Mouse (Mus musculus) small intestine, adult 2 months (tissue): ENCODE measurements at regions not wholly inside any gene's neighbourhood (a gene's known extent, or its start where the extent isn't known, plus 50 kb on each side); places are given as distances from the start of the nearest gene placed in this dataset.

Source experiments
- H3K27ac ChIP-seq: fragments of 200-500 bp; 2 replicates; pipeline ENCODE4 v1.5.1; 2012; ENCODE audit warnings: low read depth, low read length, control low read depth, inconsistent platforms; ENCODE audit not compliant: insufficient read depth
- H3K27me3 ChIP-seq: fragments of 200-500 bp; 2 replicates; pipeline ENCODE4 v1.6.1; 2012; ENCODE audit warnings: mild to moderate bottlenecking, moderate library complexity, low read length, inconsistent platforms; ENCODE audit not compliant: control insufficient read depth, insufficient read depth
- H3K36me3 ChIP-seq: fragments of 200-500 bp; 2 replicates; pipeline ENCODE4 v1.6.1; 2012; ENCODE audit warnings: mild to moderate bottlenecking, low read length, control low read depth, inconsistent platforms; ENCODE audit not compliant: control insufficient read depth, insufficient read depth
- H3K4me1 ChIP-seq: fragments of 200-500 bp; 2 replicates; pipeline ENCODE4 v1.6.1; 2012; ENCODE audit warnings: low read length, inconsistent platforms, mixed read lengths; ENCODE audit not compliant: control insufficient read depth, insufficient read depth, insufficient read length
- H3K4me3 ChIP-seq: fragments of 200-500 bp; 2 replicates; pipeline ENCODE4 v1.5.1; 2012; ENCODE audit warnings: low read depth, mild to moderate bottlenecking, control low read depth, inconsistent platforms, low read length, moderate library complexity
- CTCF ChIP-seq: fragments of 200-500 bp; IDR thresholded peaks from 2 replicates; pipeline ENCODE4 v1.5.1; 2012; ENCODE audit warnings: low read depth, mild to moderate bottlenecking, control low read depth, inconsistent platforms, low read length, moderate library complexity, mixed read lengths; ENCODE audit not compliant: insufficient replicate concordance, insufficient read length; ENCODE audit errors: extremely low read depth
- POLR2A ChIP-seq: fragments of 200-500 bp; IDR thresholded peaks from 2 replicates; pipeline ENCODE4 v1.6.1; 2012; ENCODE audit warnings: low read depth, mild to moderate bottlenecking, control low read depth, inconsistent platforms, low read length, moderate library complexity
- WGBS: fragments of 180-500 bp; shearing (Covaris S2); methylation state at CpG from one replicate; pipeline ENCODE4 v1.1.7; 2018; 5-methylcytosine and 5-hydroxymethylcytosine counted together

DNA sequence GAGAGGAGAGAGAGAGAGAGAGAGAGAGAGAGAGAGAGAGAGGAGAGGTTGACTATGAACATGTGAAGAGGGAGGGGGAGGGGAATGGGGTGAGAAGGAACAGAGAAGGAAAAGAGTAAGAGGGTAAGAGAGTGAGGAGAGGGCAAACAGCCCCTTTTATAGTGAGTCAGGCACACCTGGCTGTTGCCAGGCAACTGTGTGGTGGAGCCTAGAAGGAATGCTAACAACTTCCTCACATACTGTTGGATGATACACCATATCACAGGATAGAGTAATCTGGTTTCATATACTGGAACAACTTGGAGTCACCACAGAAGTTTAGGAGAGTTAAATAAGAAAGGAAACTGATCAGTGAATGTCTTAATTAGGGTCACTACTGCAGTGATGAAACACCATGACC, 204.1 kb downstream of the 1700064H15Rik start:
- Histone ChIP-seq H3K4me3 (no peak overlapping the region), H3K27ac (no peak overlapping the region), H3K36me3 (no peaks in the 10 kb centered on the region), H3K4me1 (no peaks in the 10 kb centered on the region), H3K27me3 (no peaks in the 10 kb centered on the region)
- TF ChIP-seq POLR2A = no peak
- no peak for TF ChIP-seq CTCF

- H3K36me3 ChIP-seq = no peaks in the 10 kb centered on the region
- TF ChIP-seq CTCF = no peak
- no peak for TF ChIP-seq POLR2A
- no peaks in the 10 kb centered on the region for H3K4me1 ChIP-seq
- H3K27ac ChIP-seq = no peak overlapping the region
- H3K27me3 ChIP-seq = no peaks in the 10 kb centered on the region
- WGBS = 91% methylated on average over 1 of the region's 1 CpGs
- no peak overlapping the region for H3K4me3 ChIP-seq
Observed at GRCm38 (mm10) chr3:19421430-19421944, 207.0 kb downstream of the 1700064H15Rik start.

- H3K36me3 ChIP-seq = no peaks in the 10 kb centered on the region
- no peaks in the 10 kb centered on the region for H3K27me3 ChIP-seq
- H3K4me3 ChIP-seq = no peak overlapping the region
- no peak overlapping the region for H3K27ac ChIP-seq
- H3K4me1 ChIP-seq = no peaks in the 10 kb centered on the region
- WGBS = 98% methylated on average over 5 of the region's 5 CpGs
- TF ChIP-seq CTCF = no peak
- no peak for TF ChIP-seq POLR2A
Observed at GRCm38 (mm10) chr3:19420912-19421311, 207.6 kb downstream of the 1700064H15Rik start.

- Histone ChIP-seq H3K36me3 (no peaks in the 10 kb centered on the region), H3K4me3 (no peak overlapping the region), H3K27ac (no peak overlapping the region), H3K27me3 (no peaks in the 10 kb centered on the region), H3K4me1 (no peaks in the 10 kb centered on the region)
- WGBS = 40% methylated on average over 3 of the region's 3 CpGs
- TF ChIP-seq POLR2A (no peak), CTCF (no peak)
Observed at GRCm38 (mm10) chr3:19410938-19411515, 217.4 kb downstream of the 1700064H15Rik start.

DNA sequence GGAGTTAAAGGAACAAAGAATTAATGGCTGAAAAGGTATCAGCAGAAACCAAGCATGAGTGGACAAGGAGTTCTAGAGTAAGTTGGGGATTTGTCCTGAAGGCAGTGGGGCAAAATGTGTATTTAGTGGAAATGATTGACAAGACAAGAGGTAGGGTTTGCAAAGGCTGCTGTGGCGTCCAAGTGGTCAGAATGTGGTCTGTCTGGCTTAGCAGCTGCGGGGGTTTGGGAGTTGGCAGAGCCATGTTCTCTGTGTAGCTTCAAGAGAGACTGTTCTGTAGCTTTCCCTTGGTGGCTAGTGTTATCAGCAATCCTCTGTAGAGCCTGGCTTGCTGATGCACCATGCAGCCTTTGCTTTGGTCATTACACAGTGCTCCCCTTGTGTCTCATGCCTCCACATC, 220.2 kb downstream of the 1700064H15Rik start:
- Histone ChIP-seq H3K36me3 (no peaks in the 10 kb centered on the region), H3K27ac (no peak overlapping the region), H3K4me3 (no peak overlapping the region), H3K27me3 (no peaks in the 10 kb centered on the region), H3K4me1 (no peaks in the 10 kb centered on the region)
- 46% methylated on average over 2 of the region's 2 CpGs for WGBS
- no peak for TF ChIP-seq POLR2A
- no peak for TF ChIP-seq CTCF

- no peaks in the 10 kb centered on the region for H3K27me3 ChIP-seq
- H3K36me3 ChIP-seq = no peaks in the 10 kb centered on the region
- no peaks in the 10 kb centered on the region for H3K4me1 ChIP-seq
- TF ChIP-seq POLR2A (no peak), CTCF (no peak)
- H3K4me3 ChIP-seq = no peak overlapping the region
- no peak overlapping the region for H3K27ac ChIP-seq
- 86% methylated on average over 2 of the region's 2 CpGs for WGBS
Observed at GRCm38 (mm10) chr3:19407591-19408090, 220.8 kb downstream of the 1700064H15Rik start.

- no peaks in the 10 kb centered on the region for H3K27me3 ChIP-seq
- no peaks in the 10 kb centered on the region for H3K4me1 ChIP-seq
- H3K27ac ChIP-seq = no peak overlapping the region
- TF ChIP-seq POLR2A (no peak), CTCF (no peak)
- no peak overlapping the region for H3K4me3 ChIP-seq
- WGBS = 49% methylated on average over 14 of the region's 14 CpGs
- H3K36me3 ChIP-seq = no peaks in the 10 kb centered on the region
Observed at GRCm38 (mm10) chr3:19406351-19407151, 221.9 kb downstream of the 1700064H15Rik start.
